Mouse (Mus musculus): ENCODE measurements around the gene Timmdc1. TPM values are rescaled to one million over a fixed set of nuclear protein-coding genes. Genes with fewer than 3 reads are reported as not detected.

Timmdc1 gene
- total RNA-seq, 2 experiments from 2014 or later = 29.6 to 34.4 TPM

Other genes with a start within 250 kb of the Timmdc1 start
- gene Nr1i2, start 227.8 kb downstream of the Timmdc1 start, total RNA-seq (2021) = not detected
- gene Maats1, start 180.5 kb downstream of the Timmdc1 start, total RNA-seq (2021) = 1 to 10 TPM; 1.1 to 2.0 TPM
- 10 to 100 TPM; 94.9 to 97.0 TPM for gene Cox17, start 175.7 kb downstream of the Timmdc1 start, total RNA-seq (2021)
- gene Gm21987, start 175.6 kb downstream of the Timmdc1 start, total RNA-seq (2021) = not detected
- gene Popdc2, start 160.5 kb downstream of the Timmdc1 start, total RNA-seq (2021) = under 1 TPM; 0.43 to 0.44 TPM
- under 1 TPM; 0.60 to 0.76 TPM for gene Pla1a, start 89.5 kb downstream of the Timmdc1 start, total RNA-seq (2021)
- 10 to 100 TPM; 58.4 to 62.4 TPM for gene Adprh, start 70.0 kb downstream of the Timmdc1 start, total RNA-seq (2021)
- gene Cd80, start 67.1 kb downstream of the Timmdc1 start, total RNA-seq (2021) = under 1 TPM; 0.36 to 0.76 TPM
- gene Poglut1, start 27.6 kb upstream of the Timmdc1 start, total RNA-seq (2021) = 10 to 100 TPM; 42.2 to 44.3 TPM
- 10 to 100 TPM; 24.0 to 25.5 TPM for gene Tmem39a, start 36.0 kb upstream of the Timmdc1 start, total RNA-seq (2021)
- gene Arhgap31, start 190.6 kb upstream of the Timmdc1 start, total RNA-seq (2021) = 10 to 100 TPM; 24.1 to 25.4 TPM
- gene B4galt4, start 219.6 kb upstream of the Timmdc1 start, total RNA-seq (2021) = 10 to 100 TPM; 28.1 to 35.9 TPM

Measured in layer of hippocampus, postnatal 14 days (tissue).